Mouse (Mus musculus) megakaryocyte, embryonic 14.5 days (primary cell): Measurements from ENCODE around the gene Fam118a. TPM values are rescaled to one million over a fixed set of nuclear protein-coding genes. Genes with fewer than 3 reads are reported as not detected.

Experiments used
- H3K27me3 ChIP-seq: replicated peaks from 2 replicates; pipeline ENCODE3; 2012; ENCODE audit warnings: inconsistent platforms
- H3K36me3 ChIP-seq: replicated peaks from 2 replicates; pipeline ENCODE3; 2012; ENCODE audit warnings: low read length, inconsistent platforms, mixed read lengths
- H3K4me1 ChIP-seq: 2 replicates; pipeline ENCODE4 v1.6.1; 2012; ENCODE audit warnings: inconsistent platforms
- H3K4me3 ChIP-seq: replicated peaks from 2 replicates; pipeline ENCODE3; 2012; ENCODE audit warnings: moderate library complexity, mild to moderate bottlenecking, inconsistent platforms
- H3K9me3 ChIP-seq: 2 replicates; pipeline ENCODE4 v1.6.1; 2012; ENCODE audit warnings: inconsistent platforms
- FLI1 ChIP-seq: IDR thresholded peaks from 2 replicates; pipeline ENCODE4 v1.6.1; 2012; ENCODE audit warnings: low read length, inconsistent platforms, mixed read lengths
- GATA1 ChIP-seq: IDR thresholded peaks from 3 replicates; pipeline ENCODE4 v1.6.1; 2012; ENCODE audit warnings: mixed read lengths, low read length, inconsistent platforms, borderline replicate concordance
- polyA plus RNA-seq: library from polyadenylated mRNA; stranded (reverse); fragments of >175 nt; gene quantifications from 2 replicates; pipeline ENCODE4 v1.2.3, GENCODE M21; 2012; ENCODE audit warnings: low replicate concordance; ENCODE audit not compliant: insufficient read depth

Gene Fam118a
- polyA plus RNA-seq, 1 experiment, result 0.97 TPM

- TF ChIP-seq GATA1 (no peak), FLI1 (no peak)
- Histone ChIP-seq H3K36me3 (no peaks in the 10 kb centered on the region), H3K9me3 (no peaks in the 10 kb centered on the region), H3K4me1 (peaks cover 56% of the 10 kb centered on the region), H3K4me3 (peak overlapping the region; percentile 96), H3K27me3 (peaks cover 9% of the 10 kb centered on the region)
Measured at GRCm38 (mm10) chr15:85037343-85037690, 8.6 kb downstream of the Fam118a start.

- Histone ChIP-seq H3K36me3 (peaks cover 17% of the 10 kb centered on the region), H3K27me3 (no peaks in the 10 kb centered on the region), H3K4me1 (peaks cover 57% of the 10 kb centered on the region), H3K9me3 (no peaks in the 10 kb centered on the region), H3K4me3 (no peak overlapping the region)
- no peak for TF ChIP-seq GATA1
- no peak for TF ChIP-seq FLI1
Measured at GRCm38 (mm10) chr15:85041546-85042225, 12.9 kb downstream of the Fam118a start.

- Histone ChIP-seq H3K36me3 (peaks cover 25% of the 10 kb centered on the region), H3K4me3 (no peak overlapping the region), H3K4me1 (peaks cover 51% of the 10 kb centered on the region), H3K27me3 (no peaks in the 10 kb centered on the region), H3K9me3 (no peaks in the 10 kb centered on the region)
- no peak for TF ChIP-seq FLI1
- TF ChIP-seq GATA1, result no peak
Measured at GRCm38 (mm10) chr15:85042361-85042954, 13.7 kb downstream of the Fam118a start.

GRCm38 (mm10) chr15:85043116-85043515 is 14.4 kb downstream of the Fam118a start:
- no peaks in the 10 kb centered on the region for H3K9me3 ChIP-seq
- H3K36me3 ChIP-seq, result peaks cover 32% of the 10 kb centered on the region

GRCm38 (mm10) chr15:85043761-85044160 is 15.0 kb downstream of the Fam118a start:
- no peak overlapping the region for H3K4me3 ChIP-seq
- peaks cover 38% of the 10 kb centered on the region for H3K36me3 ChIP-seq
- no peaks in the 10 kb centered on the region for H3K9me3 ChIP-seq
- no peaks in the 10 kb centered on the region for H3K27me3 ChIP-seq
- TF ChIP-seq FLI1, result no peak
- no peak for TF ChIP-seq GATA1
- peaks cover 47% of the 10 kb centered on the region for H3K4me1 ChIP-seq

More at GRCm38 (mm10) chr15:85043116-85043515, 14.4 kb downstream of the Fam118a start:
- TF ChIP-seq FLI1 (no peak), GATA1 (no peak)
- no peaks in the 10 kb centered on the region for H3K27me3 ChIP-seq
- peaks cover 50% of the 10 kb centered on the region for H3K4me1 ChIP-seq
- no peak overlapping the region for H3K4me3 ChIP-seq

GRCm38 (mm10) chr15:85046230-85046950 is 17.6 kb downstream of the Fam118a start:
- H3K36me3 ChIP-seq, result peaks cover 62% of the 10 kb centered on the region
- no peaks in the 10 kb centered on the region for H3K9me3 ChIP-seq

GRCm38 (mm10) chr15:85047865-85048264 is 19.1 kb downstream of the Fam118a start:
- no peak for TF ChIP-seq FLI1
- no peak for TF ChIP-seq GATA1
- Histone ChIP-seq H3K4me1 (peaks cover 19% of the 10 kb centered on the region), H3K36me3 (peaks cover 71% of the 10 kb centered on the region), H3K4me3 (no peak overlapping the region), H3K9me3 (no peaks in the 10 kb centered on the region), H3K27me3 (no peaks in the 10 kb centered on the region)

More at GRCm38 (mm10) chr15:85046230-85046950, 17.6 kb downstream of the Fam118a start:
- H3K4me1 ChIP-seq, result peaks cover 34% of the 10 kb centered on the region
- no peaks in the 10 kb centered on the region for H3K27me3 ChIP-seq
- no peak overlapping the region for H3K4me3 ChIP-seq
- no peak for TF ChIP-seq GATA1
- no peak for TF ChIP-seq FLI1

- peaks cover 7% of the 10 kb centered on the region; the same call in 1 of the 2 replicates for H3K4me1 ChIP-seq
- TF ChIP-seq FLI1 (no peak), GATA1 (no peak)
- H3K27me3 ChIP-seq, result no peaks in the 10 kb centered on the region
- H3K9me3 ChIP-seq, result no peaks in the 10 kb centered on the region
- peaks cover 83% of the 10 kb centered on the region for H3K36me3 ChIP-seq
- H3K4me3 ChIP-seq, result no peak overlapping the region
Measured at GRCm38 (mm10) chr15:85049758-85050157, 21.0 kb downstream of the Fam118a start.

GRCm38 (mm10) chr15:85054098-85054497 is 25.4 kb downstream of the Fam118a start:
- H3K9me3 ChIP-seq, result no peaks in the 10 kb centered on the region
- no peaks in the 10 kb centered on the region for H3K27me3 ChIP-seq
- no peak overlapping the region for H3K4me3 ChIP-seq
- TF ChIP-seq FLI1, result no peak
- peaks cover 67% of the 10 kb centered on the region for H3K36me3 ChIP-seq
- no peaks in the 10 kb centered on the region for H3K4me1 ChIP-seq

GRCm38 (mm10) chr15:85055186-85055585 is 26.4 kb downstream of the Fam118a start:
- Histone ChIP-seq H3K36me3 (peaks cover 64% of the 10 kb centered on the region), H3K4me1 (no peaks in the 10 kb centered on the region), H3K27me3 (no peaks in the 10 kb centered on the region), H3K9me3 (no peaks in the 10 kb centered on the region), H3K4me3 (no peak overlapping the region)
- no peak for TF ChIP-seq FLI1
- no peak for TF ChIP-seq GATA1
